Mouse (Mus musculus) lung, postnatal 0 days (tissue): ENCODE results near the gene 4930519P11Rik.

Experiments
- CTCF ChIP-seq: IDR thresholded peaks from 2 replicates; pipeline ENCODE4 v1.5.1; 2016; ENCODE audit warnings: antibody characterized with exemption, mild to moderate bottlenecking
- EP300 ChIP-seq: IDR thresholded peaks from 2 replicates; pipeline ENCODE4 v1.6.1; 2016; ENCODE audit warnings: antibody characterized with exemption, mild to moderate bottlenecking, control low read depth

DNA sequence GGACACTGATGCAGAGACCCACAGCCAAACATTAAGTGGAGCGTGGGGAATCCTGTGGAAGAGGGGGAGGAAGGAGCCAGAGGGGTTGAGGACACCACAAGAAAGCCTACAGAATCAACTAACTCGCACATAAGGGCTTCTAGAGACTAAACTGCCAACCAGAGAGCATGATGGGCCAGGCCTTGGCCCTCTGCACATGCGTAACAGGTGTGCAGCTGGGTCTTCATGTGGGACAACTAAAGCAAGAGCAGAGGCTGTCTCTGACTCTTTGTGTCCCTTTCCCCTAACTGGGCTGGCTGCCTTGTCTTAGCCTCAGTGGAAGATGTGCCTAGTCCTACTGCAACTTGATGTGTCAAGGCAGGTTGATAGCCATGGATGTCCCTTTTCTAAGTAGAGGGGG is 3.8 kb upstream of the 4930519P11Rik start:
- no peak for TF ChIP-seq EP300
- TF ChIP-seq CTCF: no peak
